ENCODE assay signal across 8 mouse cellular contexts in genomic region chr5:36464709-36465661, GRCm38 (mm10). TPM values are rescaled to one million over a fixed set of nuclear protein-coding genes. Genes with fewer than 3 reads are reported as not detected.
DNase-seq lines count a peak whose midpoint lies in the region; ATAC-seq and TF ChIP-seq lines count a peak whose summit lies in the region.

TSS of gene Grpel1 (plus strand) at chr5:36464998.

- H3K9me3 ChIP-seq in forebrain, embryonic 10.5 days, result no peaks in the 10 kb centered on the region
- H3K9me3 ChIP-seq in heart, embryonic 15.5 days (replicated peaks), result no peaks in the 10 kb centered on the region
- no peaks in the 10 kb centered on the region for H3K9me3 ChIP-seq in liver, embryonic 14.5 days (ENCODE audit: control insufficient read depth, low read length)
- H3K9me3 ChIP-seq in neural tube, embryonic 11.5 days (ENCODE audit: control insufficient read depth, low read length), result no peaks in the 10 kb centered on the region
- no peaks in the 10 kb centered on the region for H3K9me3 ChIP-seq in stomach, postnatal 0 days (ENCODE audit: control insufficient read depth, low read length)

- TF ChIP-seq EP300 in liver, embryonic 14.5 days (IDR thresholded peaks at IDR 0.05; ENCODE audit: low read depth), result no peak
- no peak for TF ChIP-seq EP300 in stomach, postnatal 0 days (optimal IDR thresholded peaks at IDR 0.05)

- H3K36me3 ChIP-seq in forebrain, embryonic 10.5 days (replicated peaks), result peaks cover 23% of the 10 kb centered on the region
- H3K36me3 ChIP-seq in heart, embryonic 15.5 days, result peaks cover 8% of the 10 kb centered on the region
- H3K36me3 ChIP-seq in liver, embryonic 14.5 days (replicated peaks; ENCODE audit: control insufficient read depth, insufficient read depth, low read depth), result peaks cover 7% of the 10 kb centered on the region
- H3K36me3 ChIP-seq in neural tube, embryonic 11.5 days (ENCODE audit: control insufficient read depth, insufficient read depth, low read length), result no peaks in the 10 kb centered on the region; the same call in 1 of the 2 replicates
- H3K36me3 ChIP-seq in stomach, postnatal 0 days (ENCODE audit: control insufficient read depth, insufficient read depth, low read length), result 0 out of 2 replicates have a peak, but pooled peaks cover 6% of the 10 kb centered on the region

- DNase-seq in CD8-positive naive resting alpha-beta T cell, adult 2 months (ENCODE audit: low read depth in 2 of 2, low spot score in 2 of 2), result peak; percentile 96 to 97
- DNase-seq in c-Kit-positive CD71-negative TER-119-negative erythroid progenitor cells, embryonic 14.5 days (ENCODE audit: low read depth), result peak; percentile 100
- DNase-seq in forebrain, embryonic 10.5 days (ENCODE audit: extremely low spot score, low spot score), result peak; percentile 97
- DNase-seq in kidney, postnatal 25 days, result peak; percentile 99
- peak; percentile 100 for DNase-seq in liver, embryonic 14.5 days (ENCODE audit: low read depth in 3 of 3, low spot score in 3 of 3)
- DNase-seq in neural tube, embryonic 11.5 days (ENCODE audit: low spot score), result peak; percentile 97
- DNase-seq in stomach, postnatal 0 days (ENCODE audit: low spot score), result peak; percentile 99

- TF ChIP-seq CTCF in liver, embryonic 14.5 days (IDR thresholded peaks at IDR 0.05; ENCODE audit: low read depth), result no peak
- TF ChIP-seq CTCF in stomach, postnatal 0 days (IDR thresholded peaks at IDR 0.05; ENCODE audit: low read depth), result no peak

- under 1% methylated on average over 68 of the region's 68 CpGs for WGBS in forebrain, embryonic 10.5 days
- under 1% methylated on average over 68 of the region's 68 CpGs for WGBS in heart, embryonic 15.5 days
- under 1% methylated on average over 68 of the region's 68 CpGs for whole genome bisulfite sequencing in liver, embryonic 14.5 days (ENCODE audit: insufficient replicate concordance)
- under 1% methylated on average over 68 of the region's 68 CpGs for WGBS in neural tube, embryonic 11.5 days
- under 1% methylated on average over 68 of the region's 68 CpGs for WGBS in stomach, postnatal 0 days

- peak within 1 kb of the TSS; percentile 89 for H3K27ac ChIP-seq in forebrain, embryonic 10.5 days
- H3K27ac ChIP-seq in heart, embryonic 15.5 days, result peak within 1 kb of the TSS; percentile 82
- peak within 1 kb of the TSS; percentile 68 for H3K27ac ChIP-seq in liver, embryonic 14.5 days
- H3K27ac ChIP-seq in neural tube, embryonic 11.5 days (ENCODE audit: low read depth, low read length), result no peak within 1 kb of the TSS
- peak within 1 kb of the TSS; percentile 94 for H3K27ac ChIP-seq in stomach, postnatal 0 days (replicated peaks)

- peaks cover 40% of the 10 kb centered on the region for H3K4me1 ChIP-seq in forebrain, embryonic 10.5 days
- H3K4me1 ChIP-seq in heart, embryonic 15.5 days (replicated peaks), result peaks cover 19% of the 10 kb centered on the region
- peaks cover 3 to 9% of the 10 kb centered on the region in 2 experiments for H3K4me1 ChIP-seq in liver, embryonic 14.5 days (replicated peaks; ENCODE audit: control insufficient read depth in 2 of 2, insufficient read depth in 2 of 2, low read length in 1 of 2)
- peaks cover 8% of the 10 kb centered on the region for H3K4me1 ChIP-seq in neural tube, embryonic 11.5 days (ENCODE audit: control insufficient read depth, insufficient read depth, low read length)
- no peaks in the 10 kb centered on the region; the same call in 1 of the 2 replicates for H3K4me1 ChIP-seq in stomach, postnatal 0 days (replicated peaks; ENCODE audit: control insufficient read depth, insufficient read depth)

- peak within 1 kb of the TSS; percentile 95 for H3K4me3 ChIP-seq in forebrain, embryonic 10.5 days
- H3K4me3 ChIP-seq in heart, embryonic 15.5 days, result peak within 1 kb of the TSS; percentile 98
- peak within 1 kb of the TSS; percentile 85 to 93 for H3K4me3 ChIP-seq in liver, embryonic 14.5 days (ENCODE audit: insufficient read depth in 1 of 2, low read depth in 2 of 2, low read length in 2 of 2)
- H3K4me3 ChIP-seq in neural tube, embryonic 11.5 days (ENCODE audit: low read depth, low read length), result peak within 1 kb of the TSS; percentile 79
- peak within 1 kb of the TSS; percentile 95 for H3K4me3 ChIP-seq in stomach, postnatal 0 days (ENCODE audit: low read depth, low read length)

- peaks cover 26% of the 10 kb centered on the region for H3K27me3 ChIP-seq in forebrain, embryonic 10.5 days (ENCODE audit: poor library complexity, severe bottlenecking)
- 0 out of 2 replicates have a peak, but pooled peaks cover 3% of the 10 kb centered on the region for H3K27me3 ChIP-seq in heart, embryonic 15.5 days
- H3K27me3 ChIP-seq in liver, embryonic 14.5 days (ENCODE audit: control insufficient read depth, insufficient read depth, low read length), result no peaks in the 10 kb centered on the region
- no peaks in the 10 kb centered on the region for H3K27me3 ChIP-seq in neural tube, embryonic 11.5 days (ENCODE audit: control insufficient read depth, insufficient read depth, low read length)
- H3K27me3 ChIP-seq in stomach, postnatal 0 days (ENCODE audit: control insufficient read depth, insufficient read depth, low read length), result no peaks in the 10 kb centered on the region

- peak; percentile 92 for ATAC-seq in heart, embryonic 15.5 days (replicated peaks; ENCODE audit: insufficient number of reproducible peaks, insufficient read depth, low FRiP score, low read depth)
- ATAC-seq in liver, embryonic 14.5 days (ENCODE audit: insufficient read depth), result peak; percentile 95
- ATAC-seq in neural tube, embryonic 11.5 days (ENCODE audit: insufficient read depth, low FRiP score, low TSS enrichment), result peak; percentile 95
- ATAC-seq in stomach, postnatal 0 days (ENCODE audit: low FRiP score, low TSS enrichment), result peak; percentile 96

- H3K9ac ChIP-seq in heart, embryonic 15.5 days, result peak within 1 kb of the TSS; percentile 93
- H3K9ac ChIP-seq in liver, embryonic 14.5 days (replicated peaks), result peak within 1 kb of the TSS; percentile 90
- peak within 1 kb of the TSS; percentile 67 for H3K9ac ChIP-seq in neural tube, embryonic 11.5 days (ENCODE audit: low read length)
- peak within 1 kb of the TSS; percentile 94 for H3K9ac ChIP-seq in stomach, postnatal 0 days (ENCODE audit: low read length)

- H3K4me2 ChIP-seq in heart, embryonic 15.5 days, result peak within 1 kb of the TSS; percentile 90
- H3K4me2 ChIP-seq in liver, embryonic 14.5 days (ENCODE audit: low read depth), result peak within 1 kb of the TSS; percentile 98
- H3K4me2 ChIP-seq in neural tube, embryonic 11.5 days (ENCODE audit: low read depth), result peak within 1 kb of the TSS; percentile 98
- peak within 1 kb of the TSS; percentile 92 for H3K4me2 ChIP-seq in stomach, postnatal 0 days (replicated peaks; ENCODE audit: low read depth)

RNA-seq across cellular contexts. Expression of gene Grpel1, which starts in this region (rescaled TPM):
- polyA plus RNA-seq in forebrain, embryonic 10.5 days (2016; fragmentation: Nextera tagmentation; extraction: Ambion mirVana), result 60.5 and 64.4 TPM in 2 replicates
- 53.9 and 55.0 TPM in 2 replicates for polyA plus RNA-seq in heart, embryonic 15.5 days (2015; fragmentation: Nextera tagmentation; extraction: Ambion mirVana)
- polyA plus RNA-seq in liver, embryonic 14.5 days (2012; rRNA removed), result 10.4 and 16.8 TPM in 2 replicates
- polyA plus RNA-seq in liver, embryonic 14.5 days (2014; fragmentation: Nextera tagmentation; extraction: Ambion mirVana), result 40.6 and 42.4 TPM in 2 replicates
- polyA plus RNA-seq in neural tube, embryonic 11.5 days (2014; fragmentation: Nextera tagmentation; extraction: Ambion mirVana), result 56.2 and 58.6 TPM in 2 replicates
- polyA plus RNA-seq in stomach, postnatal 0 days (2015; fragmentation: Nextera tagmentation; extraction: Ambion mirVana), result 54.1 and 56.5 TPM in 2 replicates
